Mouse (Mus musculus) B cell, adult 62 days (primary cell): Measurements from ENCODE around the gene Zbtb2. TPM values are rescaled to one million over a fixed set of nuclear protein-coding genes. Genes with fewer than 3 reads are reported as not detected.

Source experiments
- total RNA-seq: library from RNA; stranded (reverse); gene quantifications from 4 replicates; pipeline ENCODE4 v1.2.4, GENCODE M21; 2023

The Zbtb2 gene
- total RNA-seq, result 31.5 to 35.5 TPM (median 32.2 TPM) in 4 replicates

GRCm38 (mm10) chr10:4387701-4388383 is at the start of gene Zbtb2:
Gene Zbtb2, minus strand, starts transcription at chr10:4388108.

GRCm38 (mm10) chr10:4432123-4432931 is 44.4 kb upstream of the Zbtb2 start, which contains the start of the genes Rmnd1 and Armt1:
Gene Rmnd1, minus strand, starts transcription at chr10:4432388.
Gene Armt1, plus strand, starts transcription at chr10:4432467.

Other genes with a start within 250 kb of the Zbtb2 start
- 16.6 to 21.0 TPM (median 18.7 TPM) in 4 replicates for gene Akap12, start 121.7 kb downstream of the Zbtb2 start, total RNA-seq
- gene Rmnd1, start 44.3 kb upstream of the Zbtb2 start, total RNA-seq, result 51.9 to 61.1 TPM (median 56.5 TPM) in 4 replicates
- 18.6 to 25.6 TPM (median 21.2 TPM) in 4 replicates for gene Armt1, start 44.4 kb upstream of the Zbtb2 start, total RNA-seq
- gene Ccdc170, start 94.4 kb upstream of the Zbtb2 start, total RNA-seq, result 0.27 to 0.69 TPM (median 0.41 TPM) in 3 of 4 replicates, not detected in the other
- 6.8 to 8.0 TPM (median 7.4 TPM) in 4 replicates for gene Esr1, start 223.5 kb upstream of the Zbtb2 start, total RNA-seq